Mouse (Mus musculus): ENCODE data around the gene Prkce. TPM values are rescaled to one million over a fixed set of nuclear protein-coding genes. Genes with fewer than 3 reads are reported as not detected.

The Prkce gene
- polyA plus RNA-seq, 1 experiment from 2014 or later: 6.6 TPM

- ChIA-PET CTCF (interaction anchor here (0.7 to 4.5 kb wide), 8 partner anchors 9 to 284 kb away, joined by 3 to 26 read pairs (median 3); no protein-coding TSS in a partner anchor), POLR2A (no interaction called here)
- TF ChIP-seq CTCF (IDR thresholded peaks at IDR 0.05): no peak
- in situ Hi-C loops (cut with MboI; ENCODE audit: low pct_unique_long_range_greater_than_20kb): loop anchor here (5.0 to 10.0 kb wide), 2 partner anchors 151 to 278 kb away; partner anchors contain the start of gene Prkce
- DNase-seq (ENCODE audit: low read depth, low spot score): no peak
- no peak for ATAC-seq
- no peaks in the 10 kb centered on the region for H3K27me3 ChIP-seq
Observed at GRCm38 (mm10) chr17:86445420-86445720, 277.8 kb downstream of the Prkce start.

DNA sequence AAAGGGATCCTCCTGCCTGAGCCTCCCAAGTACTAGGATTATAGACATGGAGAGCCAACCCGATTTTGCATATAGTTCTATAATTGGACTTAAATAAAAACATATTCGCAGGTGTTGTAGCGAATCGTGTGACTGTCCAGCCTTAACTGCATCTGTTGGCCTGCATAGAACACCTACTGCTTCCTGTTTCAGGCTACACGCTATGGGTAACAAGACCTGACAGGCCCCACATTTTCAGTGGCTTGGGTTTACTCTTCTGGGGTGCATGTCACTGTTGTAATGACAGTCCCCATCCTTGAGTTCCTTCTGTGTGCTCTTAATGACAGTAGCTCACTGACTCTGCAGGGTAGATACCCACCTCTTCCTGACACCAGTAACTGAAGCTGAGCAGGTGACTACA, 278.3 kb downstream of the Prkce start:
- POLR2A ChIA-PET: no interaction called here
- DNase-seq (ENCODE audit: low read depth, low spot score) (no peak), ATAC-seq (no peak)
- H3K27me3 ChIP-seq: no peaks in the 10 kb centered on the region
- TF ChIP-seq CTCF (IDR thresholded peaks at IDR 0.05): no peak
- in situ Hi-C loops (cut with MboI; ENCODE audit: low pct_unique_long_range_greater_than_20kb): loop anchor here (5.0 to 10.0 kb wide), 2 partner anchors 151 to 279 kb away; partner anchors contain the start of gene Prkce
- CTCF ChIA-PET: interaction anchor here (1.3 to 4.5 kb wide), 2 partner anchors 285 to 292 kb away, joined by 3 to 26 read pairs; no protein-coding TSS in a partner anchor

- ATAC-seq (no peak), DNase-seq (ENCODE audit: low read depth, low spot score) (no peak)
- TF ChIP-seq CTCF (IDR thresholded peaks at IDR 0.05): no peak
- ChIA-PET POLR2A (interaction anchor here (0.6 kb wide), 1 partner anchor 25 kb away, joined by 3 read pairs; no protein-coding TSS in a partner anchor), CTCF (interaction anchor here (1.0 to 4.5 kb wide), 4 partner anchors 12 to 294 kb away, joined by 3 to 26 read pairs (median 4); no protein-coding TSS in a partner anchor)
- in situ Hi-C loops (cut with MboI; ENCODE audit: low pct_unique_long_range_greater_than_20kb): loop anchor here (5.0 to 10.0 kb wide), 2 partner anchors 152 to 280 kb away; partner anchors contain the start of gene Prkce
- no peaks in the 10 kb centered on the region for H3K27me3 ChIP-seq
Observed at GRCm38 (mm10) chr17:86447101-86447598, 279.6 kb downstream of the Prkce start.

GRCm38 (mm10) chr17:86452934-86453333, 285.3 kb downstream of the Prkce start:
- CTCF ChIA-PET: no interaction called here
- TF ChIP-seq CTCF (IDR thresholded peaks at IDR 0.05): no peak
- POLR2A ChIA-PET: interaction anchor here (0.8 kb wide), 1 partner anchor 285 kb away, joined by 3 read pairs; no protein-coding TSS in a partner anchor
- ATAC-seq (no peak), DNase-seq (ENCODE audit: low read depth, low spot score) (no peak)
- in situ Hi-C loops (cut with MboI; ENCODE audit: low pct_unique_long_range_greater_than_20kb): no loop called here
- no peaks in the 10 kb centered on the region for H3K27me3 ChIP-seq

GRCm38 (mm10) chr17:86453673-86454350, 286.2 kb downstream of the Prkce start:
- no peaks in the 10 kb centered on the region for H3K27me3 ChIP-seq
- ChIA-PET POLR2A (interaction anchor here (0.8 kb wide), 1 partner anchor 286 kb away, joined by 3 read pairs; no protein-coding TSS in a partner anchor), CTCF (no interaction called here)
- DNase-seq (ENCODE audit: low read depth, low spot score) (no peak), ATAC-seq (no peak)
- TF ChIP-seq CTCF (IDR thresholded peaks at IDR 0.05): no peak
- in situ Hi-C loops (cut with MboI; ENCODE audit: low pct_unique_long_range_greater_than_20kb): no loop called here

- ChIA-PET POLR2A (no interaction called here), CTCF (no interaction called here)
- no peak for DNase-seq (ENCODE audit: low read depth, low spot score)
- no peak for ATAC-seq
- H3K27me3 ChIP-seq: no peaks in the 10 kb centered on the region
- no peak for TF ChIP-seq CTCF (IDR thresholded peaks at IDR 0.05)
- in situ Hi-C loops (cut with MboI; ENCODE audit: low pct_unique_long_range_greater_than_20kb): no loop called here
Observed at GRCm38 (mm10) chr17:86454351-86454706, 286.7 kb downstream of the Prkce start.

- in situ Hi-C loops (cut with MboI; ENCODE audit: low pct_unique_long_range_greater_than_20kb): no loop called here
- TF ChIP-seq CTCF (IDR thresholded peaks at IDR 0.05): no peak
- CTCF ChIA-PET: interaction anchor here (0.6 kb wide), 1 partner anchor 449 kb away, joined by 3 read pairs; no protein-coding TSS in a partner anchor
- ATAC-seq: peak; percentile 26
- DNase-seq (ENCODE audit: low read depth, low spot score): no peak
- H3K27me3 ChIP-seq: no peaks in the 10 kb centered on the region
- POLR2A ChIA-PET: no interaction called here
Observed at GRCm38 (mm10) chr17:86456512-86456911, 288.9 kb downstream of the Prkce start.

- ChIA-PET CTCF (interaction anchor here (0.9 to 2.4 kb wide), 4 partner anchors 11 to 17 kb away, joined by 3 to 7 read pairs (median 5); no protein-coding TSS in a partner anchor), POLR2A (no interaction called here)
- in situ Hi-C loops (cut with MboI; ENCODE audit: low pct_unique_long_range_greater_than_20kb): no loop called here
- peak; percentile 51 for TF ChIP-seq CTCF (IDR thresholded peaks at IDR 0.05)
- no peaks in the 10 kb centered on the region for H3K27me3 ChIP-seq
- ATAC-seq (no peak), DNase-seq (ENCODE audit: low read depth, low spot score) (no peak)
Observed at GRCm38 (mm10) chr17:86458302-86458980, 290.9 kb downstream of the Prkce start.

DNA sequence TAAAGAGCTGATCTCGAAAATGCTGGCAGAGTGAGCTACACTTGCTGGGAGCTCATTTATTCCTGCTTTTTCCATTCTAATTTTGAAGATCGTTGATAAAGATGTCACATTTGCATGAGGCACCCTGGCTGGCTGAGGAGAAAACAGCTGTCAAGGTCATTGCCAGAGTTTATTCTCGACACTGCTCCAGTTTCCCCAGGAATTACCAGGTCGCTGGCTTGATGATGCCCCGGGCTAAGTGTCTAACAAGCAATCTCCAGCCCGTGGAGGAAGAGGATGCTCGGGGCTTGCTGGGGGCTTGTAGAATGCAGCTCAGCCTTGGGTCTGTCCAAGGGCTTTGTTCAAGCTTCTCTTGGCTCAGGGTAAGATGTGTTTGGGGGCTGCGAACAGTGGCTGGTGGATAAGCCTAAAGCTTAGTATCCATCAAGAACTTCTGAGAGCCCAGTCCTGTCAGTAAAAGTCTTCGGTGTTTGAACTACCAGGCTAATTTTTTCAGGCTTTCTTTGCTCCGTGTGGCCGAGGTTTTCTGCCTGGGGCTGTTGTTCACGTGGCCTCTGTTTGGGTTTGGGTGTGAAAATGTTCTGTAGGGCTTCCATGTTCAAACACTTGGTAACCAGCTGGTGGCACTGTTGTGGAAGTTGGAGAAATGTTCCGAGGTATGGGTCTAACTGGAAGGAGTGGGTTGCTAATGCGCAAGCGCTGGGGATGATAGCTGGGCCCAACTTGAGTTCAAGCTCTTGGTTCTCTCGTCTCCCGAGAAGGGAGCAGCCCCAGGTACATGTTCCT, 293.3 kb downstream of the Prkce start:
- H3K27me3 ChIP-seq: no peaks in the 10 kb centered on the region
- POLR2A ChIA-PET: no interaction called here
- DNase-seq (ENCODE audit: low read depth, low spot score) (no peak), ATAC-seq (no peak)
- in situ Hi-C loops (cut with MboI; ENCODE audit: low pct_unique_long_range_greater_than_20kb): no loop called here
- CTCF ChIA-PET: interaction anchor here (1.2 kb wide), 2 partner anchors 12 to 13 kb away, joined by 3 to 4 read pairs; no protein-coding TSS in a partner anchor
- TF ChIP-seq CTCF (IDR thresholded peaks at IDR 0.05): no peak

DNA sequence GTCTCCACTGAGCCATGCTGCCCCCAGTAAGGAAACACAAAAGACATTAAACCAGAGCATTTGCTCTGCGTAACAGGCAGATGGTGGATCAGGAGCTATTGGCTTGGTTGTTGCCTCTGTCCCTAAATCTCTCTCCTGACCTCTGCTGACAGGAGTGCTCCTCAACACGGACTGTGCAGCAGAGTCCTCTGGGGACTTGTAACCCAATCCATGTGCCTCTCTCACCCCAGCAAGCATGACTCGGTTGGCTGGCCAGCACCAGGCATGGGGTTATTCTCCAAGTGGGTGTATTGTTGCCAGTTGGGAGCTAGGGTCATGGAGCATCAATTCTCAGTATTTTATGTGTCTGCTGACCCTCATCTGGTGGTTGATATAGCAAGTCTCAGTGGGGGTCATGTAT, 295.8 kb downstream of the Prkce start:
- no peak for DNase-seq (ENCODE audit: low read depth, low spot score)
- TF ChIP-seq CTCF (IDR thresholded peaks at IDR 0.05): no peak
- POLR2A ChIA-PET: interaction anchor here (0.7 kb wide), 1 partner anchor 346 kb away, joined by 5 read pairs; no protein-coding TSS in a partner anchor
- CTCF ChIA-PET: interaction anchor here (1.4 to 2.2 kb wide), 2 partner anchors 8 to 16 kb away, joined by 3 to 10 read pairs; no protein-coding TSS in a partner anchor
- in situ Hi-C loops (cut with MboI; ENCODE audit: low pct_unique_long_range_greater_than_20kb): no loop called here
- no peak for ATAC-seq
- no peaks in the 10 kb centered on the region for H3K27me3 ChIP-seq
